Mouse (Mus musculus) cerebellum, adult (tissue): ENCODE measurements at regions not wholly inside any gene's neighbourhood (a gene's known extent, or its start where the extent isn't known, plus 50 kb on each side); places are given as distances from the start of the nearest gene placed in this dataset.
"Not testable (repeated sequence)": the region's sequence is repeated elsewhere in the genome, so short reads cannot be mapped to it uniquely, and the experiment has no call there.

ENCODE experiments used
- ATAC-seq: cut with Nextera tagmentation; 2 replicates; pipeline ENCODE4 v1.9.2; 2017; ENCODE audit warnings: mild to moderate bottlenecking, moderate library complexity, mixed read lengths; ENCODE audit not compliant: insufficient number of reproducible peaks, low FRiP score, low TSS enrichment

- ATAC-seq = no peak
Measured at GRCm38 (mm10) chr2:129947847-129948553, 64.1 kb upstream of the Tgm3 start.

GRCm38 (mm10) chr2:129949786-129950185 is 62.4 kb upstream of the Tgm3 start:
- not testable (repeated sequence) for ATAC-seq

GRCm38 (mm10) chr2:129952486-129952885 is 59.7 kb upstream of the Tgm3 start:
- no peak for ATAC-seq

DNA sequence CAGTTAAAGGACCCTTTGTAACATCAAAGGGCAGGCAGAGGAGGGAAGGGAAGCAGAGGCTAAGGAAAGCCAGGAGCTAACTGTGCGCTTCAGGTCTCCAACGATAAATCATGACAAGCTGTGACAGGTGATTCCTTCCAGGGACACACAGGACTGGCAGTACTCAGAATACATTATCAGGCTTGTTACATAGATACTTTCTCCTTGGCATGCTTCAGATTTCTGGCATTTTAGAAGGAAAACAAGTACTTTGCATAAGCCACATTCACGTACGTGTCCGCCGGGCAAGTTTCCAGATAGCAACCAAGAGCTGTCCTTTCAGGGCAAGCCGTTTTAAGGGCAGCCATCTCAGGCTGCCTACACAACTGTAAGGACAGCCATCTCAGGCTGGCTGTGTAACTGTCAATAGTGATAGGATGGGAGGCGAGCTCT is 56.9 kb upstream of the Tgm3 start:
- no peak for ATAC-seq

- no peak for ATAC-seq
Measured at GRCm38 (mm10) chr2:129958120-129958519, 54.0 kb upstream of the Tgm3 start.

- ATAC-seq = no peak
Measured at GRCm38 (mm10) chr2:129960364-129960763, 51.8 kb upstream of the Tgm3 start.

GRCm38 (mm10) chr2:129961522-129961921 is 50.6 kb upstream of the Tgm3 start:
- no peak for ATAC-seq
